Mouse (Mus musculus): ENCODE measurements around the gene Pcsk2.

GRCm38 (mm10) chr2:143732501-143732900, 186.5 kb downstream of the Pcsk2 start:
- TF ChIP-seq POLR2A (IDR thresholded peaks at IDR 0.05; ENCODE audit: insufficient read depth, low read depth, low read length) (no peak), CTCF (IDR thresholded peaks at IDR 0.05) (no peak), EP300 (IDR thresholded peaks at IDR 0.05; ENCODE audit: insufficient read depth, low read depth, low read length) (no peak)
